Mouse (Mus musculus): ENCODE measurements at regions not wholly inside any gene's neighbourhood (a gene's known extent, or its start where the extent isn't known, plus 50 kb on each side); places are given as distances from the start of the nearest gene placed in this dataset.

DNA sequence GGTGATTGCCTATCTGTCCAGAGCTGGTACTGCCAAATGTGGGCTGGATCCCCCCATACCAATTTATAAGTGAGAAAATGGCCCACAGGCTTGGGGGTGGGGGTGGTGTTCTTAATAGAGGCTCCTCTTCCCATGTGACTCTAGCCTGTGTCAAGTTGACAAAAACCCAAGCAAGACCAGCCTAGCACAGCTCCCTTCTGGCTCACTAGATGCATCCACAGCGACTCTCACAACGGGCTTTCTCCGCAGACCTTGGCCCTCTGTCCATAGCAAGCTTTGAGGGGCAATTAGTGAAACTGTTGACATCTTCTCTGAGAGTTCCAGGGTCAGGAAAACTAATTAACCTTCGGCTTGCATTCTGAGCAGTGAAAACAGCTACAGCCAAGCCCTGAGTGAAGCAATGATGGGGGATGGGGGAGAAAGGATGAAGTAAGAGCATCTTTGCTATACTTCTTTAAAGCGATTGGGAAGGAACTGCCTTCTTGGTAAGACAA, 281.3 kb downstream of the Cdh26 start:
- DNase-seq (ENCODE audit: low spot score) = no peak

DNA sequence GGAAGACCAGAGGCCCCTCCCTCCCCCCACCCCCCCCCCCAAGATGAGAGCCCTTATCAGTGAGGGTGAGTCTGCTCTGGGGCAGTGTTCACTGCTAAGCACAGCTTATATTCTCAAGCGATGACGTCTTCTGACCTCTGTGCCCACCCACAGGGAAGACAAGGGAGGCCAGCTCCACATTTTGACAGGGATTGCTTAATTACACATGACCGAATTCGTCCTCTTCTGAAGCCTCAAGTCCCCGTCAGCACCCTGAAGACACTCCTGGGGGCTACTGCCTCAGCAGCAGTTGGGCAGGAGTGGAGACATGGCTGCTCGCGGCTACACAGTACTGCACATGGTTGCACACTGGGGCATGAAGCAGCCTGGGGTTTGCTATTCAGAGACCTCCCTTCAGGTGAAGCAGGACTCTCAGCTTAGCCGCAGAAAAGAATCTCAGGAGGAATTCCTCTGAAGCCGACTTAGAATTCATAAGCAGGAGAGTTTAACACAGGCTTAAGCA, 282.1 kb downstream of the Cdh26 start:
- no peak for DNase-seq (ENCODE audit: low spot score)

DNA sequence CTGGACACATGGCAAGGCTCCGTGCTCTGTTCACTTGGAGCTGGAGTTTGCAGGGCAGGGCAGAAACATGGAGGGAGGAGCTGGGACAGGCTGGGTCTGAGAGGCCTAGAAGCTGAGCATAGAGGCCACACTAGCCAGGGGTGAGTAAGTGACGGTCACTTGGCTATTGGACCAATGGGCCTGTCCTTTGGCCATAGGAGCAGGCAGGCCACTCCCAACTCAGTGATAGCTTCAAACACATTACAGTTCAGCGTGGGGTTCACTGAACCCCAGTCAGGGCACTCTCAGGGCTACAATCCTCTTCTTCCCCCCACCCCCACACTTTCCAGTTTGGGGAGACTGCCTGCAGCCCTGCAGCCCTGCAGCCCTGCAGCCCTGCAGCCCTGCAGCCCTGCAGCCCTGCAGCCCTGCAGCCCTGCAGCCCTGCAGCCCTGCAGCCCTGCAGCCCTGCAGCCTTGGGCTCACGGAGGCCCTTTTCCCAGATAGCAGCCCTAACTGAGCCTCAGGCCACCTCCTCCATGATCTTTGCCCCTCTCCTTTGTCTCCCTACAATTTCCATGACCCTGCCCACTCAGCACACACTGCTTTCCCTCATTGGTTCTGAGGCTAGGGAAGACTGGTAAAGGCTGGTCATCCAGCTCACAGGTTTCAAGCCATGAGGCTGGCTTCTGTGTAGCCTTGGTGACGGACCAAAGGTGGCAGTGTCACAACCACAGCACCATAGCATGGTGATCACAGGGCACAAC, 285.3 kb downstream of the Cdh26 start:
- no peak for DNase-seq (ENCODE audit: low spot score)

DNA sequence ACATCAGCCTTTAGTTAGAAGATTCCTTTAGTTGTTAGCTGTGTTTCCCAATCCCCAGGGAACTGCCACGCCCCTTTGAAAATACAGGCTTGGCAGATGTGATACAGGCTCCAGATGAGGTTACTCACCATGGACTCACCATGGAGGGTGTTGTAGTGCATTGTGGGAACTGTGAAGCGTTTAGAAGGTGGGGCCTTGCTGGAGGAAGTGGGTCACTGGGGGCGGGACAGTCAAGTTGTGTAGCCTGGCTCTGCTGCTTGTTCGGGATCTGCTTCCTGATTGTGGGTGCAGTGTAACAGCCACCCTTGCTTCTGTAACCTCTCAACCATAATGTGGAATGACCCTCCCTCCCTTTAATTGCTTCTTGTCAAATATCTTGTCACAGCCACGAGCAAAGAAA, 287.7 kb downstream of the Cdh26 start:
- no peak for DNase-seq (ENCODE audit: low spot score)

DNA sequence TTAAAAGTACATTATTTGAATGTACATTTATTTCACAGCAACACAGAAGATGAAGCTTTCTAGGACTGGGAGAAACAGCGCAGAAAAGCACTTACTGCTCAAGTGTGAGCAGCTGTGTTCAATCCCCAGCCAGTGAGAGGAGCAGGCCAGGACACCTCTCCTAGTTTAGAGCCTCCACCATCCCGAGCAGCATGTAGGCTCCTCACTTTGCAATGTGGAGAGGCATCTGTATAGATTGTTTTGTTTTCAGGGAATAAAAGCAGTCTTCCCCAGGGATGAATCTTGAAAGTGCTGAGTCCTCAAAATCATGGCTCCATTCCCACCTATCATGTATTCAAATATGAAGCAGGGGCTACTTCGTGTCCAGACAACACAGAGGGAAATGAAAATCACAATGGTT, 293.1 kb downstream of the Cdh26 start:
- no peak for DNase-seq (ENCODE audit: low spot score)

DNA sequence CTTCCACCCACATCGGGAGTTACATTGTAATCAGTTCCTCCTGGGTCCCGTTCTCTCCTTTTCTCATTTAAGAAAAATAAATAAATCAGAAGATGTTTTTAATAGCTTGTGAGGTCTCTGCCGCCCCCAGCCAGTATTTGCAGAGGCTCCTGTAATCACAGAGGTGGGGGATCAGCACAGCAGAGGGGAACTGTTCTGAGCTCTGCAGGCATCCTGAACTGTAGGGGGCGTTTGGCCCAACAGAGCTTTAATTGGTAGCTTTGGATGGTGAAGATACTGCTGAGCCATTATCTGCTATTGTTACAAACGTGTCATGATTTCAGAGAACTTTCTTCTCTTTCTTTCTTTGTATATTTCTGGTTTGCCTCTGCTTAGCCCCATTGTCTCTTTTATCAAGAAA, 293.9 kb downstream of the Cdh26 start:
- no peak for DNase-seq (ENCODE audit: low spot score)

DNA sequence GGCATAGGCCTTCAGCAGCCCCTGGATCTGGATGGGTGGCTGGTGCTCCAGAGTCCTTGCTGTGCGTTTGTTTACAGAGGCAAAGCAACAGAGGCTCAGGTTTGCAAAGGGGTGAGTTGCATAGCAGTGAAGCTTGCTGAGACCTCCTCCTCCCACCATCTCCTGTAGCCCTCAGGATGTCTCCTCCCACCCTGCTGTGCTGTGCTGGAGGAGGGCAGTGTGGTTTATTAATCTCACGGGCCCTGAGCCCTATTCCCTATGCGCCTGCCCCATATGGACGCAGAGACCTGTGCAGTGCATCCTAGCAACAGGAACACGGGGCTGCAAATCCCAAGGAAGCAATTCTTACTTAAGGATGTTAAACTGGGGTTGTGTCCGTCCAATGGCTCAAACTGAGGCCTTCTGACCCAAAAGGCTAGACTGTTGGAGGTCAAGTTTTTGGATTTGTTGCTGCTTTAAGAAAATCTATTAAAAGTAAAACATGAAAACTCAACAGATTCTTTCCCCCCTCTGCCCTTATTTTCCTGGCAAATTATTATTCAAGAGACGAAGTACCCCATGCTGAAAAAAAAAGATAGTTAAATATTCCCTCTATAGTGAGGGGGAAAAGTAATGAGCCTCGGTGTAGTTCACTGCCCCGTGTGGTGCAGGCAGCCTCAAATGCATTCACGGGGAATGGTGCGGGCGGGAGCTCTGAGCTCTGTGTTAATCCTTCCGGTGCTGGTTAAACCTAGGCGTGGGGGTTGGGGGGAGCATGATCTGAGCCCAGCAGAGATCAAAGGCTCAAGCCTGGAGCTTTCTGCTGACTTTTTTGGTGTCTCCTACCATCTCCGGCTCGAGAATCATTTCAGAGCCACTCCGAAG, 297.8 kb downstream of the Cdh26 start:
- no peak for DNase-seq (ENCODE audit: low spot score)

DNA sequence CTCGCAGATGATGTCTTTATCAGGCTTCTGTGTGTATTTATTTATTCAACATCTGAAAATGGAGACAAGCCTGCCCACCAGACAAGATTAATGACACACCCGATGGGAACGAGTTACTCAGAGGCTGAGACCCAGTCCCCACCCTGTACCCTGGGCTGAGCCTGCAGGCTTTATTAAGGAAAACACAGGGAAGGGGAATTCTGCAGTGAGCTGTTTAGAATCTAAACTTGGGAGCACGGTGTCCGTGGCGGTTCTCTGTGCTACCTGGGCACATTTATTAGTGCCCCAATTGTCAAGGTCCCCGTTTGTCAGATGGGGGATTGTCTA, 298.4 kb downstream of the Cdh26 start:
- DNase-seq (ENCODE audit: low spot score) = no peak

DNA sequence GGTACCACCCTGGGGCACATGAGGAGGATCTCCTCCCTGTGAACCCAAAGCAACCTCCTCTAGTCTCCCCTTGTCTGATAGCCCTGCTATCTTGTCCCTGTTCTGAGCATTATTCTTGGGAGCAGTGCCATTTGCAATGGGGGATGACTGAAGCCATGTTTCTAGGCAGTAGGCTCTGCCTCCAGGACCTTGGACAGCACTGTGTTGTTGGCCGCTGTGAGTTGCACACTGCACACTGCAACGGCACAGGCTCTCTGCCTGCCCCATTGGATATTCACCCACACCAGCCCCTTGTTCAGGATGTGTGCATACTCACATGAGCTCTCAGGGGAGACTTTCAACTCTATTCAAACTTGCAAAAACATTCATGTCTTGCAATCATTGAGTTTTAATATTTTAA, 304.8 kb downstream of the Cdh26 start:
- DNase-seq (ENCODE audit: low spot score) = no peak

DNA sequence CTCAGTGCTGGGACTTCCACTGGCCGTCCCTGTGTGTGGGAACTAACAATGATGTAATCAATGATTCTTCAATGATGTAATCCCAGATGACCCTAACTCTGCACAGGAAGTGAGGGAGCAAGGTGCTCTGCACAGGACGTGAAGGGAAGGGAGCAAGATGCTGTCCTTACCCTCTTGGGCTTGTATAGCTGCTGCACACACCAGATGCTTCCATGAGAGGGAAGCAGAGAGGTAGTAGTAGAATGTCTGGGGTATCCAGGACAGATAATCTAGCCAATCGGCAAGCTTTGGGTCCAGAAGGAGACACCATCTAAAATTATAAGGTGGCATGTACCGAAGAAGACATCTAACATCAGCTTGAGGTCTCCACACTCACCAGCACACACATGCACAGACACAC, 314.3 kb downstream of the Cdh26 start:
- no peak for DNase-seq (ENCODE audit: low spot score)

DNA sequence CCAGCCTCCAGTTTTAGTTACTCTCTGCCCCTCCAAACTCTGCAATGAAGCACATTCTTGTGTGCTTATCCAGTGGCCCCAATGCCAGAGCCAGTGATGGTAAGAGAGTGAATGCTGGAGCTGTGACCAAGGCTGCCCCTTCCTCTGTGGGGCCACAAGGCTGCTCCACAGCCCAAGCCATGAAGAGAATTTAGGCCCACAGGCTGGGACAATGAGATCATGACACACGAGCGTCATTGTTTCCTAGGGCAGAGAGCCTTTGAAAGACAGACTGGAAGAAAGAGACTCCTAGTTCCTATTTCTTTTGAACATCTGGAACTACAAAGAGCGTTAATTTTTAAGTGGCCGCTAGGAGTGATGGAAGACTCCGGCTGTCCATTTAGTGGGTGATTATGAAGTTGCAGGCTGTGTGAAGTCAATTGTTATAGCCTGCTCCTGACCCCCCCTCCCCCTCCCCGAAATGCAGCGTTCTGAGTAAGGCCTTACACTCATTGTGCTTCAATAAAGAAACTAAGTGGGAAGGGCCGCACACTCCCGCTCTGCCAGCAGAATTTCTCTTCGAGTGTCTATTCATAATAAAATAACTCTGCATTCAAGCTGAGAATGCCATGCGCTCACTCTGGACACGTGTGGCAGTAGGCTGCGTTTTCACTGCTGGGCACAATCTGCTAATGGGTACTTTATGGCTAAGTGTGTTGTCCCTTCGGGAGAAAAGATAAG, 315.1 kb downstream of the Cdh26 start:
- DNase-seq (ENCODE audit: low spot score) = no peak

DNA sequence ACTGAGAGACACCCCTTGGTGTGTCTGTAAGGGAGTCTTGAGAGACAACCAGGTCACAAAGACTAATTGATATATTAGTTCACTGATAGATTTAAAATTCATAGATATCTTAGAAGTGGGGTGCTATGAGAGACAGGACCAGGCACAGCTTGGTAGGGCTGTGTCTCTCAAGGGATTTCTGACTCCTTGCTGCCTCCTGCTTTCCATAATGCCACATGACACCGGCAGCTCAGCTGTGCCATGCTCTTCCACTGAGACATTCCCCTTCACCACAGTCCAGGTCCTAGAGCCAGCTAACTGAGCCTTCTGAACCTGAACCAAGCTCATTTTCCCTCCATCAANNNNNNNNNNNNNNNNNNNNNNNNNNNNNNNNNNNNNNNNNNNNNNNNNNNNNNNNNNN, 320.9 kb downstream of the Cdh26 start:
- DNase-seq (ENCODE audit: low spot score) = no peak

DNA sequence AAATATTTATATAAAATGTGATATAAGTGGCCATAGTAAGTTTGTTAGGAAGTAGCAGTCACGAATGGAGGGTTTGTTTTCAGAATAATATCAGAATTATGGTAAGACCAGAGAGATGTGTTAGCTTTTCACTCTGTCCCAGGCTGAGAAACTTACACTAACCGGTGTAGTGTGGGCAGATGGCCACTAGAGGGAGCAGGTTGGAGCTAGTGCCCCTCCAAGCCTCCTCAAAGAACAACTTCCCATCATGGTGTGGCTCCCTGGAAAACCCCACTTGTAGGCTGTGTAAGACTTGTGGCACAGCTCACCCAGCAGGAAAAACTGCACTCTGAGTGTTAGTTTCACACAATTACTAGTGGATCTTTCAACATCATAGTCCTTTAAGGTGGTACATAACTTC, 328.0 kb downstream of the Cdh26 start:
- DNase-seq (ENCODE audit: low spot score) = peak; percentile 12

DNA sequence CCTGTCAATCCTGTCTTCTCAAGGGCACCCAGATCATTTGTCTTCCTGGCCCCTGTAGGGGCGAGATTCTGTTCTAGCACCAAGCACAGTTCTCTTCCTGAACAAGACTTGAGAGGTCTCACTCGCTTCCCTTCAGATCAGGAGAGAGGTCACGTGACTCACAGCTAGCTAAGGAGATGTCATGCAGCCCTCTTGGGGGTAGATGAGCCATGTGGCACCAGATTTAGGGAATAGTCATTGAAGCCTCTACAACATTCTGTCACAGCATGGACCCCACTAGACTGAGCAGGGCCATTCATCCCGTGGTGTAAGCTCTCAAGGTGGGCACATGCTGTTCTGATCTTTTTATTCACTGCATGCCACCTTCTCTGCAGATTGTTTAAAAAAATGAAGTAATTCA, 338.2 kb downstream of the Cdh26 start:
- no peak for DNase-seq (ENCODE audit: low spot score)

DNA sequence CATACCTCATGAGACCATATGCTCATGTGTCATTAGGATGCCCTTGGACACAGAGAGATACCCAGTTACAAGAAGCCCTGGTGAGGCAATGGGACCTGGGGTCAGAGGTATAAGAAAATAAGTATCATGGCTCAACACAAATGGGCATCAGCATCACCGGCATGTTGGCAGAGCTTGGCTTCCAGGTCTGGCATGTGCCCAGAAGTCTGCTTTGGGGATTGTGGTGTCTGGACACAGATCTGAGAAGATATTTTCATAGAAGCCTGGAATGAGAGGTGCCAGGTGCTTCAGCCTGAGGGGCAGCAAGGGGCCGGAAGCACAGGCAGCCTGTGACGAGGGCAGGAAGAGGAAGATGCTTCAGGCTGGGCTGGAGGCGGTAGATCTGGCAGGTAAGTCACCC, 338.7 kb downstream of the Cdh26 start:
- DNase-seq (ENCODE audit: low spot score) = no peak

DNA sequence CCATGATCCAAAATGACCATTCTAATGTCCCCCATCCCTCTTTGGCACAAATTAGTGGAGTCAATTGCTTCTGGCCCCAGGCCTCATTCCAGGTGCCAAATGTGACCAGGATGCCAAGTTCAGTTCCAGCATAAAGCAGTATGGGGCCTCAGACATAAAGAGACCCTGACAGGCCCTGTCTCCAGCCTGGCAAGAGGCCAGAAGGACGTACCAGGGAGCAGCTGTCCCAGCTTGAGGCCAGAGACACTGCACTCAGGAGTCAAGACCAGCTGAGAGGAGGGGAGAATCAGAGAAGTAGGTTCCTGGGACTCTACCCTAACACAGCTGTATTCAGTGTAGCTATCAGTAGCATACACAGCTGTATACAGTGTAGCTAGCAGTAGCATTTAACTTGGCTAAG, 341.1 kb downstream of the Cdh26 start:
- DNase-seq (ENCODE audit: low spot score) = no peak

DNA sequence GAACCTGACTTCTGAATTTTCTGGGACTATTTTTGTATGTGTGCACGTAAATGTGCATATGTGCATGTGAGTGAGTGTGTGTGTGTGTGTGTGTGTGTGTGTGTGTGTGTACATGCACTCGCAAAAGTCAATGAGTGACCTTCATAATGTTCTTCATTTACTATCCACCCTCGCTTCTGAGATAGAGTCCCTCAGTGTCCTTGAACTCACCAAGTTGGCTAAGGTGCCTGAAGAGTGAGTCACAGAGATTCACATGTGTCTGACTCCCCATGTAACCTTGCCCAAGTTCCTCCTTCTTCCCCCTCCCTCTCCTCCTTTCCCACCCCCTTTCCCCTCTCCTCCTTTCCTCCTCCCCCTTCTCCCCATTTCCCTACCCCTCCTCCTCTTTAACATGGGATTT, 341.6 kb downstream of the Cdh26 start:
- no peak for DNase-seq (ENCODE audit: low spot score)

DNA sequence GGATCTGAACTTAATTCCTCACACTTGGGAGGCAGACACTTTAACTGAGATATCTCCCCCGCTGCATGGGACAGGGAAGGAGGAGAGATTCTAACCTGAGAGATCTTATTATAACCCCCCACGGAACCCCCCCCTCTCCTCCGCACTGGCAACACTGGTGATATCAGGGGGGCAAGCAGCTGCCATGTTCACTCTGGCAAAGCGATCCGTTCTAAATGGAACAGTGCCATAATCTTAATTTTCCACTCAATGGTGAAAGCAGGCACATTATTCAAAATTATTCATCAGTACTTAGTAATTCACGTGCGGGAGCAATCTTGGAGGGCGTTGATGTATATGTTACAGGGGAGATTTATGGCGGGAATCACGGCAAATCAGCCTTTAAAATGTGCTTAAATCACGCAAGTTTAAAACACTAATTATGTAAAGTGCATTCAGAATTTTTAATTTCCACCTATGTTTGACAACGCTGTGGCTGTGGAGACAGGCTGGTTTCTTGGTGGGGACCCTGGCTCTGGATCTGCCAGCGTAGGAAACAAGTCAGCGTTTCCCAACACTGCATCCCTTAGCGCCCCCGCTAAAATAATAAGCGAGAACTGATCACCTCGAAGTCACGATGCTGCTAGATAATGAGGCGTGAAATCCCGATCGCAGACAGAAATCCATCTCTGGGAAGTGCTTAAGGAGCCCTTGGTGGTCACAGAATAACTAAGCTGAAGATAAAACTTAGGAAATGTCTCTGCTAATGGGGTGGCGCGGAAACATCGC, 354.7 kb downstream of the Cdh26 start:
- no peak for DNase-seq (ENCODE audit: low spot score)

DNA sequence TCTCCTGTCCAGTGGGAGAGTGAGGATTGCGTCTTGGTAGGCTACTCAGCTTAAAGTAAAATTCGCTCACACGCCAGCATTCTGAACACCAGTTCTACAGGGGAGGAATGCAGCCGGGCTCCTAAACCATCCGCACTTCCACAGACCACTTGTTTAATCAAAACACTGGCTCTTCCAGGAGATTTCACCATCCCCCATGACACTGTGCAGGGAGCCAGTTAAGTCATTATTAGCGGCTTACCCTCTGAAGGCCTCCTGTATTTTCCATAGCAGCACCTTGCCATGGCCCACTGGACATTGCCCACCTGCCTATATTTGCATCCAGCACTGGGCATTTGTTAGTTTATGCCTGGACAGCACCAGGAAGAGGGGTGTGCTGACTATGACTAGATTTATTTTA, 355.5 kb downstream of the Cdh26 start:
- DNase-seq (ENCODE audit: low spot score) = no peak

DNA sequence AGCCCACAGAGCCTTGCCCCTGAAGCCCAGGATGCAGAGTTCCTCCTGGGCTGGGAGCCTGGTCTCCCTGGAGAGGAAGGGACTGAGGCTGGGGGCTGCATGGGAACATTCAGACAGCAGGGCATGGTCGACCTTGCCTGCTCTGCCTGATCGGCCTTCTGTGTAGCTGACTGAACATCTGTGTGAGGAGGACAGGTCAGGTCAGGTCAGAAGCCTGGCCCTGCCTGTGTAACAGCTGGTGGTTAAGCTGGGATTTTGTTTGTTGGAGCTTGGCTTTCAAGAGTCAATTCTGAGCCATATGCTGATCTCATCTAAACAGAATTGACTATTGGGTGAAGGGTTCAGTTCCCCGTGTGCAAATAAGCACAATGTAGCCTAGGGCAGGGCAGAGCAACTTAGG, 365.5 kb downstream of the Cdh26 start:
- DNase-seq (ENCODE audit: low spot score) = no peak

DNA sequence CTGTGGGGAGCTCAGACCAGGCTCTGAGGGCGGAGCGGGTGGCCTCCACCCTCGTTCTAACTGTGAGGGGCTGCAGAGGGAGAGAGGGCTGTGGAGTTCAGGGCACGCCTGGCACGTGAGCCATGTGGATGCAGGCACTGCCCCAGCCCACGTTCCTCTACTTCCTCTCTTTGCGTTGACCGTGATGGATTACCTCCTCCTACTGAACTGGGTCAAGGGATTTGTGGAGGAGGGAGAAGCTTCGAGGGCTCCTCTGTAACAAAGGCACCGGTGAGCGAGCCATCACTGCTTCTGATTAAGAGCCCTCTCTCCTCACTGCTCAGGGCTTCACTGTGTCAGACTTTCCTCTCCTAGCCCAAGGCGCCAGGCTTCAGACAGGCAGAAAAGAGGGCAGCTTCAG, 371.1 kb downstream of the Cdh26 start:
- DNase-seq (ENCODE audit: low spot score) = no peak

DNA sequence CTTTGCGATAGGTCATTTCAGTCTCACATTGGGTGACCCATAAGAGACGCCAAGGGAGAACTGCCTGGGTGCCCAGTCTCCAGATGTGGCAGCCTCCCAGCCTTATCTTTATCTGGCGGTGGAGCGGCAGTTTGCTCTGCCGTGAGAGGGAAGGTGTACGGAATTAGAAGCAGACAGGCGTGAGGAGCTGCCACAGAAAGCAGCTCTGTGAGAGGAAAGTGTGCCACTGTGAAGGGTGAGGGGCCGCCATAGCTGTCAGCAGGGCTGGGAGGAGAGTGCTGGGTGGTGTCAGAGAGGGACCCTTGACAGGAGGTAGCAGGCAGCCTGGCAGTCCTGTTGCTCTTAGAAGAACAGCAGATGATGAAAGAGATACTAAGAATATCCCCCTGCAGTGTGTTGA, 375.0 kb downstream of the Cdh26 start:
- DNase-seq (ENCODE audit: low spot score) = no peak
